Mouse (Mus musculus) megakaryocyte-erythroid progenitor cell, adult 5-6 weeks (primary cell): Measurements from ENCODE around the gene Higd1c. TPM values are rescaled to one million over a fixed set of nuclear protein-coding genes. Genes with fewer than 3 reads are reported as not detected.

Experiments used
- ATAC-seq: replicated peaks from 2 replicates; pipeline ENCODE4 v1.8.0; 2016; ENCODE audit warnings: mild to moderate bottlenecking, inconsistent platforms; ENCODE audit not compliant: severe bottlenecking, poor library complexity, low FRiP score, low TSS enrichment
- total RNA-seq, 2 experiments: library from RNA; stranded (forward) in 1 of 2; stranded (reverse) in 1 of 2; fragments of 200-1000, 215-1000 nt in 1 of 2; fragments of >200 nt in 1 of 2; fragmentation: Nextera tagmentation in 1 of 2; gene quantifications; 2 replicates each; pipeline ENCODE4 v1.2.3; 2014 to 2017

Higd1c gene
- total RNA-seq, 2 experiments from 2014 or later: not detected

- no peak for ATAC-seq
These were observed 60.2 kb downstream of the Higd1c start, which contains the start of gene Slc11a2 for GRCm38 (mm10) chr15:100424396-100425122. Slc11a2 (minus strand) TSS chr15:100425072.

- no peak for ATAC-seq
These were observed 64.1 kb downstream of the Higd1c start for GRCm38 (mm10) chr15:100428296-100428905.

- ATAC-seq: no peak
These were observed 65.7 kb downstream of the Higd1c start for GRCm38 (mm10) chr15:100429959-100430565.

- ATAC-seq: peak; percentile 53
These were observed 68.9 kb downstream of the Higd1c start for GRCm38 (mm10) chr15:100433234-100433633.

Other genes starting within 250 kb of the Higd1c start
- 82.7 and 87.7 TPM in 2 replicates for gene Atf1, start 136.7 kb upstream of the Higd1c start, total RNA-seq (2014; fragmentation: Nextera tagmentation)
- gene Atf1, start 136.7 kb upstream of the Higd1c start, total RNA-seq (2017): 94.7 and 123 TPM in 2 replicates
- gene Tmprss12, start 83.7 kb upstream of the Higd1c start, total RNA-seq (2014; fragmentation: Nextera tagmentation): not detected in 2 replicates
- not detected in 2 replicates for gene Tmprss12, start 83.7 kb upstream of the Higd1c start, total RNA-seq (2017)
- gene Mettl7a1, start 60.4 kb upstream of the Higd1c start, total RNA-seq (2014; fragmentation: Nextera tagmentation): 38.9 and 45.1 TPM in 2 replicates
- 65.6 and 68.2 TPM in 2 replicates for gene Mettl7a1, start 60.4 kb upstream of the Higd1c start, total RNA-seq (2017)
- 0.26 TPM in 1 of 2 replicates, not detected in the other for gene Mettl7a3, start 29.6 kb upstream of the Higd1c start, total RNA-seq (2014; fragmentation: Nextera tagmentation)
- gene Mettl7a3, start 29.6 kb upstream of the Higd1c start, total RNA-seq (2017): 1.7 TPM in 1 of 2 replicates, not detected in the other
- gene Methig1, start 11.4 kb upstream of the Higd1c start, total RNA-seq (2014; fragmentation: Nextera tagmentation): not detected in 2 replicates
- gene Methig1, start 11.4 kb upstream of the Higd1c start, total RNA-seq (2017): not detected in 2 replicates
- not detected in 2 replicates for gene Mettl7a2, start 11.3 kb upstream of the Higd1c start, total RNA-seq (2014; fragmentation: Nextera tagmentation)
- gene Mettl7a2, start 11.3 kb upstream of the Higd1c start, total RNA-seq (2017): not detected in 2 replicates
- not detected in 2 replicates for gene Gm5475, start 57.6 kb downstream of the Higd1c start, total RNA-seq (2014; fragmentation: Nextera tagmentation)
- not detected in 2 replicates for gene Gm5475, start 57.6 kb downstream of the Higd1c start, total RNA-seq (2017)
- 67.0 and 82.9 TPM in 2 replicates for gene Slc11a2, start 60.5 kb downstream of the Higd1c start, total RNA-seq (2014; fragmentation: Nextera tagmentation)
- gene Slc11a2, start 60.5 kb downstream of the Higd1c start, total RNA-seq (2017): 29.2 and 32.5 TPM in 2 replicates
- 42.9 and 43.9 TPM in 2 replicates for gene Letmd1, start 104.5 kb downstream of the Higd1c start, total RNA-seq (2014; fragmentation: Nextera tagmentation)
- 19.5 and 23.3 TPM in 2 replicates for gene Letmd1, start 104.5 kb downstream of the Higd1c start, total RNA-seq (2017)
- 1.7 and 1.9 TPM in 2 replicates for gene Csrnp2, start 130.9 kb downstream of the Higd1c start, total RNA-seq (2014; fragmentation: Nextera tagmentation)
- gene Csrnp2, start 130.9 kb downstream of the Higd1c start, total RNA-seq (2017): 2.2 and 3.1 TPM in 2 replicates
- 14.0 and 21.7 TPM in 2 replicates for gene Tfcp2, start 187.5 kb downstream of the Higd1c start, total RNA-seq (2014; fragmentation: Nextera tagmentation)
- 18.5 and 33.1 TPM in 2 replicates for gene Tfcp2, start 187.5 kb downstream of the Higd1c start, total RNA-seq (2017)
- gene Pou6f1, start 235.4 kb downstream of the Higd1c start, total RNA-seq (2014; fragmentation: Nextera tagmentation): 0.96 and 1.2 TPM in 2 replicates
- not detected in 2 replicates for gene Pou6f1, start 235.4 kb downstream of the Higd1c start, total RNA-seq (2017)